Mouse (Mus musculus): Measurements from ENCODE around the gene Erich6. TPM values are rescaled to one million over a fixed set of nuclear protein-coding genes. Genes with fewer than 3 reads are reported as not detected.
"Not testable (repeated sequence)": the region's sequence is repeated elsewhere in the genome, so short reads cannot be mapped to it uniquely, and the experiment has no call there.

Erich6 gene
- polyA plus RNA-seq, 1 experiment from 2014 or later = not detected

DNA sequence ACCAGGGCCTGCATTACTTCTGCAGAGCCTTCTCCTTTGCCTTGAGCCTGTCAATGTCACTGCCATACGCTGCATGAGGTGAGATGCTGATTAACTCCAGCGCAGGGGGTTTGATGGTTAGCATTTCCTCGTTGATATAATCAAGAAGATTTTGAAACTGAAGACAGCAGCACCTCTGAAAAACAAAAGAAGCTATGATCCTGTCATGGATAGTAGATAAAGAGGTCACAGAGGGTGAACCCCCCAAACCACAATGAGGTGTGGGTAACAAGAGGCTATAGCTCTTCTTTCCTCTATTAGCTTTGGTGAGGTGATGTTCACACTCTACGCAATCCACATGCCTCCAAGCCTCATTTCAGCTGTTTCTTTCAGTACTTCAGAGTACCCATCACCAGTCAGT is 12.0 kb downstream of the Erich6 start:
- Histone ChIP-seq H3K4me1 (no peaks in the 10 kb centered on the region), H3K4me2 (no peak overlapping the region)

DNA sequence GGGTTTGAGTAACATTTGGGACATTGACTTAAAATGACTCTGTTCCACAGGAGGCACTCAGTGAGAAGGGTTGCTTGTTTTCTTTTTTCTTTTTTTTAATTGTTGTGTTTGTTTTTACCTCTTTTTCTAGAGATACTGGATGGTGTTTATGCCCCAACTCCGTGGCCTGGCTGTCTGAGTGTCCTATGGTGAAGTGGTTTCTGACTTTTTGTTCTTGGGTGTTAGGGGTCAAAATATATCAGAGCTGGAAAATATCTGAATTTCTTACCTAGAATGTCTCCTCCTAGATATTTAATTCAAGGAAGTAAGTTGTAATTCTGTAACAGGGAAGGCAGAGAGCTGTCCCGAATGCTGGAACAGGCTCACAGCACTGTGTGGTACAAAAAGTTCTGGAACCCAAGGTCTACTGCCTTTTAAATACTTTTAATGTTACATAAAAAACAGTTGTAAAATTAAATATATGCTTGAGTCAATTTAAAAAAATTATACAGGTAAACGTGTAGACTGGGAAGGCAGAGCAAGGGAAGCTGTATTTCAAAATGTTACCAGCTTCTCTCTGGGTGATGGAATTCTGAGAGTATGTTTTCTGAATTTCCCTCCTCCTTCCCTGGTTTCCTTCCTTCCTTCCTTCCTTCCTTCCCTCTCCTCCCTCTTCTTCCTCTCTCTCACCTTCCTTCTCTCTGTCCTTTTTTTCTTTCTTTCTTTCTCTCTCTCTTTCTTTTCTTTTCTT is 14.2 kb downstream of the Erich6 start:
- no peaks in the 10 kb centered on the region for H3K36me3 ChIP-seq
- H3K27ac ChIP-seq = no peak overlapping the region
- no peaks in the 10 kb centered on the region for H3K27me3 ChIP-seq
- H3K9me3 ChIP-seq = no peaks in the 10 kb centered on the region
- H3K4me3 ChIP-seq = no peak overlapping the region
- no peak overlapping the region for H3K4me2 ChIP-seq
- no peak for ATAC-seq (ENCODE audit: borderline replicate concordance, extremely low read depth, low FRiP score, low TSS enrichment)
- H3K9ac ChIP-seq = no peak overlapping the region
- WGBS = 62% methylated on average over 3 of the region's 3 CpGs
- H3K4me1 ChIP-seq = no peaks in the 10 kb centered on the region

More for the DNA sequence above, 12.0 kb downstream of the Erich6 start:
- H3K36me3 ChIP-seq = no peaks in the 10 kb centered on the region
- 76% methylated on average over 4 of the region's 4 CpGs for WGBS
- no peaks in the 10 kb centered on the region for H3K27me3 ChIP-seq
- ATAC-seq (ENCODE audit: borderline replicate concordance, extremely low read depth, low FRiP score, low TSS enrichment) = no peak
- H3K9me3 ChIP-seq = no peaks in the 10 kb centered on the region
- no peak overlapping the region for H3K27ac ChIP-seq
- no peak overlapping the region for H3K4me3 ChIP-seq
- H3K9ac ChIP-seq = no peak overlapping the region

DNA sequence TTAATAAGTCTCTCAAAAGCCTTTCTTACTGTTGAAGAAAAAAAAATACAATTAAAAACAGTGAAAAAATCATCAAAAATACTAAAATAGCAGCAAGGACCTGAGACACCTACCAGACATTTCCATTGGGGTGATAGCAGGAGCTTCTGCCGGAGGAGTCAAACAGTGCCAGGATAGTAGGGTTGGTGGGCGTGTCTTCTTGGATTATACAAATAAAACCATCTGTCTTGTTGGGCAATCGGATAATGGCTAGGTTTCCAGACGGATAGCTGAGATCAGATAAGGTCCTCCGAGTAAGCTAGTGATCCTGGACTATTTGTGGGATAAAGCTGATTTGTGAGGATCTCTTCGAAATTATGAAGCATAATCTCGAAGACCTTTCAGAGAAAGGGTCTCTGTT is 15.9 kb downstream of the Erich6 start:
- Histone ChIP-seq H3K4me1 (no peaks in the 10 kb centered on the region), H3K4me2 (no peak overlapping the region), H3K4me3 (no peak overlapping the region), H3K9me3 (no peaks in the 10 kb centered on the region), H3K27ac (no peak overlapping the region), H3K36me3 (no peaks in the 10 kb centered on the region), H3K27me3 (no peaks in the 10 kb centered on the region), H3K9ac (no peak overlapping the region)
- WGBS = 62% methylated on average over 7 of the region's 7 CpGs
- ATAC-seq (ENCODE audit: borderline replicate concordance, extremely low read depth, low FRiP score, low TSS enrichment) = no peak

DNA sequence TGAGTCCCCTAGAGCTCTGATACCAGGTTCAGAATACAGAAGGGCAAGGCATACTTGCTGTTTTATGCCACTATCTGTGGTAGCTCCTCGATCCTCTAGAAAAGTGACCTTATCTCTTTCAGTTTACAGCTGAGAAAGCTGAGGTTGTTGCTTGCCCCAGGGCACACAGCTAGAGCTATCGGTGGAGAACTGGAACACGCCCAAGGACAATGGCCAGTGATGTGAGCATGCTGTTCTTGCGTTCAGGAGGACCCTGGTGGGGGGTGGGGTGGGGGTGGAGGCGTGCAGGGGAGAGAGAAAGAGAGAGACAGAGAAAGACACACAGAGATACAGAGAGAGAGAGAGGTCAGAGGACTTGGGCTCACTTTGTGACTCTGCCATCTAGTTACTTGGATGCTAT is 27.0 kb downstream of the Erich6 start:
- H3K9ac ChIP-seq = no peak overlapping the region
- no peak overlapping the region for H3K4me2 ChIP-seq
- H3K4me1 ChIP-seq = no peaks in the 10 kb centered on the region
- H3K27ac ChIP-seq = no peak overlapping the region
- no peaks in the 10 kb centered on the region for H3K27me3 ChIP-seq
- H3K9me3 ChIP-seq = no peaks in the 10 kb centered on the region
- no peak for ATAC-seq (ENCODE audit: borderline replicate concordance, extremely low read depth, low FRiP score, low TSS enrichment)
- no peaks in the 10 kb centered on the region for H3K36me3 ChIP-seq
- no peak overlapping the region for H3K4me3 ChIP-seq
- 84% methylated on average over 5 of the region's 5 CpGs for WGBS

DNA sequence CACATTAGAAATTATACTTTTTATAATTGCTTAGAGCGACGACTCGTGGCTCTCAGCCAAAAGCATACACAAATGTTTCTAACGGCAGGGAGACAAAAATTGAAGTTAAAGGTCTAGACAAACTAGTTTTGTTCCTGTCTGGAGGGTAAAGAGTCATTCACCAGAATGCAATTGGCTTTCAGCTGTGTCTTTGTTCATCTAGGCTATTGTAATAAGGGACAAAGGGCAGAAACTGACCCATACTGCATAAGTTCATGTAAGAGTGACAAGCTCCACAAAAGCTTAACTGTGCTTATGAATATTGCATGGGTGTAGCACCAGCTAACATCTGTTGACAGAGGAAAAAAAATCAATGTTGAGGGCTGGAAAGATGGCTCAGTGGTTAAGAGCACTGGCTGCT is 28.5 kb downstream of the Erich6 start:
- Histone ChIP-seq H3K9me3 (no peaks in the 10 kb centered on the region), H3K27ac (no peak overlapping the region), H3K4me1 (no peaks in the 10 kb centered on the region), H3K27me3 (no peaks in the 10 kb centered on the region), H3K4me2 (no peak overlapping the region), H3K4me3 (no peak overlapping the region), H3K36me3 (no peaks in the 10 kb centered on the region), H3K9ac (no peak overlapping the region)
- no peak for ATAC-seq (ENCODE audit: borderline replicate concordance, extremely low read depth, low FRiP score, low TSS enrichment)
- WGBS = 71% methylated on average over 4 of the region's 4 CpGs

DNA sequence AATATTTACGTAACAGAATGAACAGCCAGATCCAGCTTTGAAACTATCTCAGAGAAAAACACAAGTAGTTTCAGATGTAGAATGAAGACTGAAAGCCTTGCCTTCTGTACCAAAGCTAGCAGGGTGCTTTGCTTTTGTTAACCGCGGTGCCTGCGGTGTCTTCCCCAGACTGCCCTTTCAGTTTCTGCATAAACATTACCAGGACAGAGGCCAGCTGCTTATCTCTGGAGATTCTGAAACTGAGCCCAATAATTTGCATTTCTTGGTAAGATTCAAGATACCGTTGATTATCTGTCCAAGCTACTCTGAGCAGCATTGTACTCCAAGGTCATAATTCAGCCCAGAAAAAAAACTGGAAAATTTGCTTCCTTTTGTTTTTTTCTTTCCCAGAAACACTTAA is 43.4 kb downstream of the Erich6 start:
- Histone ChIP-seq H3K9me3 (no peaks in the 10 kb centered on the region), H3K36me3 (peaks cover 19% of the 10 kb centered on the region), H3K27ac (no peak overlapping the region), H3K9ac (no peak overlapping the region), H3K4me1 (no peaks in the 10 kb centered on the region), H3K4me3 (no peak overlapping the region), H3K27me3 (no peaks in the 10 kb centered on the region), H3K4me2 (no peak overlapping the region)
- 55% methylated on average over 5 of the region's 5 CpGs for WGBS
- ATAC-seq (ENCODE audit: borderline replicate concordance, extremely low read depth, low FRiP score, low TSS enrichment) = no peak

DNA sequence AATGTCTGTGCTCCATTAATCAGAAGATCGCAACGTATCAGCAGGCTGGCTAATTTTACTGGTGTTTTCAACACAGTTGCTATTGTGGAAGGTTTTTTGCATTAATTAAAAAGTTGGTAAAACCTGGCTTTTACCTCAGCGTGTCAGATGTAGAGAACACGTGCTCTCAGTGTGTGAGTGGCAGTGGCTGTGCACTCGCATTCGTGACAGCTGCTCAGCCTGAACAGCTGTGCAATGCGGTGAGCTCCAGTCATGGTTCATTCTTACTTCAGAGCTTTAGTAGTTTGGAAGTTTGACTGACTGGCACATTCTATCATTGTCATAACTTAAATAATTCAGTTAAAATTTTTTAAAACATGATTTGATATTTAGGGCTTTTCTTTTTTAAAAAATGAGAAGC is 44.3 kb downstream of the Erich6 start:
- peaks cover 24% of the 10 kb centered on the region for H3K36me3 ChIP-seq

DNA sequence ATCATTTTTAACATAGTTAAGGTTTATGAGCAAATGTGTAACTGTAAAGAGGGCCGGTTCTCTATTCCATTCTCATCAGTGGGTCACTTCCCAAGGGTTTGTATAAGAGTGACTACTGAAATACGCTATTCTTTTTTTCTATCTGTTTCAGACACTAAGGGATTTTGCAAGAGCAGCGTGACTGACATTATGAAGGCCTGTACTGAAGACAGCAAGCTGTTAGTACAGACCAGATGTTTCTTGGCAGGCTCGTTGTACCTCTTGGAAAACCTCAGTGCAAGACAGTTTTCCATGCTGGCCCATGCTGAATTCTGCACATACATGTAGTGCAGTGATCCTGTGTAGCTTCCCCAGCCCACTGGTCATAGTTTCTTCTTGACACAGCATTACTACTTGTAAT is 46.5 kb downstream of the Erich6 start:
- not testable (repeated sequence) for H3K4me3 ChIP-seq

More for the DNA sequence above, 44.3 kb downstream of the Erich6 start:
- H3K4me3 ChIP-seq; H3K4me1 ChIP-seq; H3K27me3 ChIP-seq; H3K9me3 ChIP-seq; H3K9ac ChIP-seq; H3K27ac ChIP-seq; ATAC-seq (ENCODE audit: borderline replicate concordance, extremely low read depth, low FRiP score, low TSS enrichment); H3K4me2 ChIP-seq: not testable (repeated sequence)
- WGBS = 90% methylated on average over 7 of the region's 7 CpGs

DNA sequence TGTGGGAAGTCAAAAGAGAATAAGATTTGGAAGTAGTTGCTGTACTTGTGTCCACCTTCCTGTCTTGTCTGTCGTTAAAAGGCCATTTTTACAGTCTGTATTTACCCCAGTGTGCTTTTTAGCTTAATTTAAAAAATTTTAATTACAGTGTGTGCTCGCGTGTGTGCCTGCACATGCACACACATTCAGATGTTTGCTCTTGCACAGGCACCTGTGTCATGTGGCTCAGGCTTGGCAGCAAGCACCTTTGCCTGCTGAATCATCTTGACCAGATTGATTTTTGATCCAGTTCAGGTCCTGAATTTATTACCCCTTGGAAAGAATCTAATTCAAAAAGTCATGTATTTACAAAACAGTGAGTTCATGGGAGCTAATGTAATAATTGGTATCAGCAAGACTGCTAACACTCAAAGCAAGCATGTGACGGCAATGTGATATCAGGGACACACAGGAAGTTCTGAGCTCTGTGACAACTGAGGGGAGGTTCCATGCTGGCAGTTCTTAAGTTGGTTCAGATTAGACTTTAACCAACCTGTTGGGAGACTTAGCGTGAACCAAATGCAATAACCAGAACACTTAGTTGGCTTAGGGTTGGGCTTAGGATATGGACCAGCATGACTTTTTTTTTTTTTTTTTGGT is 54.1 kb downstream of the Erich6 start:
- Histone ChIP-seq H3K27ac (no peak overlapping the region), H3K36me3 (peaks cover 25% of the 10 kb centered on the region), H3K27me3 (no peaks in the 10 kb centered on the region), H3K4me3 (no peak overlapping the region), H3K9me3 (no peaks in the 10 kb centered on the region), H3K4me1 (peaks cover 9% of the 10 kb centered on the region; the same call in 1 of the 2 replicates), H3K4me2 (no peak overlapping the region), H3K9ac (no peak overlapping the region)
- no peak for ATAC-seq (ENCODE audit: borderline replicate concordance, extremely low read depth, low FRiP score, low TSS enrichment)
- WGBS = 83% methylated on average over 5 of the region's 5 CpGs

More for the DNA sequence above, 46.5 kb downstream of the Erich6 start:
- not testable (repeated sequence) for H3K9me3 ChIP-seq; H3K27me3 ChIP-seq; ATAC-seq (ENCODE audit: borderline replicate concordance, extremely low read depth, low FRiP score, low TSS enrichment); H3K27ac ChIP-seq; H3K4me1 ChIP-seq; H3K9ac ChIP-seq; H3K4me2 ChIP-seq
- H3K36me3 ChIP-seq = peaks cover 41% of the 10 kb centered on the region
- WGBS = 69% methylated on average over 4 of the region's 4 CpGs

DNA sequence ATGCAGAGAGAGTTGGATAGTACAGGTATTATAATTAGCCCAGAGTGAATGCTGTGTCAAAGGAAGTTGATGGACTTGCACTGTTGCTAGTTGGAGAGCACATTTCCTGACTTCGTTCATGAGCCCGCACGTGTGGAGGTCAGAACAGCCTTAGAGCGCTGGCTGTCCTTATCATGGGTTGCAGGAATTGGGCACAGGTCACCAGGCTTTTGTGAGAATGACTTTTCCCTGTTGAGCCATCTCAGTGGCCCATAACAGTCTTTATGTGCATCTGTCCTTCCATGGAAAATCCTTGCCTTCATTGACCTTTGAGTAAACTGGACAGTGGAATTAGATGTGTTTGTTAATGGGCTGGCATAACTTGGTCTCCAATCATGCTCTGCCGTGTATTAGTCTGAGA is 54.7 kb downstream of the Erich6 start:
- H3K9me3 ChIP-seq = no peaks in the 10 kb centered on the region
- peaks cover 9% of the 10 kb centered on the region; the same call in 1 of the 2 replicates for H3K4me1 ChIP-seq
- WGBS = 72% methylated on average over 5 of the region's 5 CpGs
- no peaks in the 10 kb centered on the region for H3K27me3 ChIP-seq
- ATAC-seq (ENCODE audit: borderline replicate concordance, extremely low read depth, low FRiP score, low TSS enrichment) = no peak
- no peak overlapping the region for H3K4me2 ChIP-seq
- no peak overlapping the region for H3K9ac ChIP-seq
- H3K36me3 ChIP-seq = peaks cover 19% of the 10 kb centered on the region
- H3K27ac ChIP-seq = no peak overlapping the region
- H3K4me3 ChIP-seq = no peak overlapping the region

DNA sequence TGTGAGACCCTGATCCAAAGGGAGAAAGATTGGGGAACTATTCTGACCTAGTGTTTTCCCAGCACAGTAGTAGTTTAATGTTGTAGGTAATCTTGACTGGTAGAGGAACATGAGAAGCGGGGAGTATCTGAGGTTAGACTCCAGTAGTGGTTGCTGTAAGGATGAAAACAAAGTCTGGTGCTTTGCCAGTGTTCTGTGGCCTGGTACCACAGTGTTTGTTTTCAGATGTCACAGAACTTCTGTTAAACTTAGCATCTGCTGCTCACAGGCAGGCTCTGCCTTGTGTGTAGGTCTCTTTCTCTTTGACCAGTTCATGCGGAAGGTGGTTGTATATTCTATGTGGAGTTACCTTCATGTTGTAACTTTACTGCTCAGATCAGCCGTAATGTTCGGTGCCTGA is 55.5 kb downstream of the Erich6 start:
- Histone ChIP-seq H3K9ac (no peak overlapping the region), H3K4me1 (peaks cover 9% of the 10 kb centered on the region; the same call in 1 of the 2 replicates), H3K4me2 (no peak overlapping the region), H3K9me3 (no peaks in the 10 kb centered on the region), H3K4me3 (no peak overlapping the region), H3K27ac (no peak overlapping the region; the same call in 1 of the 2 replicates), H3K36me3 (peaks cover 12% of the 10 kb centered on the region; the same call in 1 of the 2 replicates), H3K27me3 (no peaks in the 10 kb centered on the region)
- 78% methylated on average over 4 of the region's 4 CpGs for WGBS
- no peak for ATAC-seq (ENCODE audit: borderline replicate concordance, extremely low read depth, low FRiP score, low TSS enrichment)

DNA sequence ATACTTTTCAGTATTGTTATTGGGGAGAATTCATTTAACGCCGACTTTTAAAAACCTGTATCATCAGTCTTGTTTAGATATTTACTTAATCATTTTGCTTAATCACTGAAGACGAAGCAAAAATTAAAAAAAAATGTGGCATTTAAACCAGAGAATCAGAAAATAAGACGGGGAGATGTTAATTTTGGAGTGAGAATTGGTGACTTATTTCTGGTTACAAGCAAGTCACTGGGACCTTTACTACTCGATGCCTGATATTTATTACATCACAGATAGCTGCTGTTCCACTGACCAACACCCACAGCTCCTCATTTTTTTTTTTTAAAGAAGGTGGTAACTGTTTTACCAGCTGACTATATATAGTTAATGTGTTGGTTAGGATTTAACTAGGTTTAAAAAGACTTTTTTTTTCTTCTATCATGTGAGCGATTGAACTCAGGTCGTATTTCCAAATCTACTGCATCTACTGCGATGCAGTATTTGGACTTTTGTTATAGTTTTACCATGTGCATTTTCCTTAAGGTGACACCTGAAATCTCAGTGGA is 59.4 kb downstream of the Erich6 start:
- Histone ChIP-seq H3K27me3 (no peaks in the 10 kb centered on the region), H3K9me3 (no peaks in the 10 kb centered on the region), H3K4me1 (peaks cover 9% of the 10 kb centered on the region; the same call in 1 of the 2 replicates), H3K4me2 (peak overlapping the region; percentile 53), H3K27ac (no peak overlapping the region), H3K4me3 (peak overlapping the region; percentile 94), H3K9ac (peak overlapping the region; percentile 98), H3K36me3 (0 out of 2 replicates have a peak, but pooled peaks cover 5% of the 10 kb centered on the region)
- no peak for ATAC-seq (ENCODE audit: borderline replicate concordance, extremely low read depth, low FRiP score, low TSS enrichment)
- 12% methylated on average over 8 of the region's 8 CpGs for WGBS
